Mouse (Mus musculus) neural tube, embryonic 15.5 days (tissue): ENCODE data around the gene Prss35. TPM values are rescaled to one million over a fixed set of nuclear protein-coding genes. Genes with fewer than 3 reads are reported as not detected.

Experiments
- ATAC-seq: fragments of 200-750 bp; cut with Nextera tagmentation; 2 replicates; pipeline ENCODE4 v1.8.0; 2017; ENCODE audit warnings: mild to moderate bottlenecking, moderate TSS enrichment, moderate library complexity; ENCODE audit not compliant: low FRiP score
- H3K27ac ChIP-seq: fragments of 300-500 bp; sonication (generic); replicated peaks from 2 replicates; pipeline ENCODE4 v1.5.1; 2015; ENCODE audit warnings: mild to moderate bottlenecking, inconsistent platforms
- H3K27me3 ChIP-seq: fragments of 300-500 bp; sonication (generic); replicated peaks from 2 replicates; pipeline ENCODE4 v1.6.1; 2015; ENCODE audit warnings: inconsistent platforms
- H3K36me3 ChIP-seq: fragments of 300-500 bp; sonication (generic); 2 replicates; pipeline ENCODE4 v1.6.1; 2015; ENCODE audit warnings: inconsistent platforms
- H3K4me1 ChIP-seq: fragments of 300-500 bp; sonication (generic); 2 replicates; pipeline ENCODE4 v1.6.1; 2015; ENCODE audit warnings: inconsistent platforms
- H3K4me2 ChIP-seq: fragments of 300-500 bp; sonication (generic); 2 replicates; pipeline ENCODE4 v1.6.1; 2015; ENCODE audit warnings: inconsistent platforms, mild to moderate bottlenecking, moderate library complexity
- H3K4me3 ChIP-seq: fragments of 300-500 bp; sonication (generic); replicated peaks from 2 replicates; pipeline ENCODE4 v1.5.1; 2015; ENCODE audit warnings: mild to moderate bottlenecking, inconsistent platforms
- H3K9ac ChIP-seq: fragments of 300-500 bp; sonication (generic); replicated peaks from 2 replicates; pipeline ENCODE4 v1.6.1; 2015; ENCODE audit warnings: mild to moderate bottlenecking, inconsistent platforms
- H3K9me3 ChIP-seq: fragments of 300-500 bp; sonication (generic); replicated peaks from 2 replicates; pipeline ENCODE4 v1.6.1; 2016; ENCODE audit warnings: inconsistent platforms
- WGBS: fragments of 180-500 bp; shearing (Covaris S2); methylation state at CpG from one replicate; pipeline ENCODE4 v1.1.7; 2015; ENCODE audit warnings: mixed read lengths; 5-methylcytosine and 5-hydroxymethylcytosine counted together
- polyA plus RNA-seq: library from polyadenylated mRNA; unstranded; fragments of >200 nt; fragmentation: Nextera tagmentation; extraction: Ambion mirVana; gene quantifications from 2 replicates; pipeline ENCODE4 v1.2.1, GENCODE M21; 2015

Gene Prss35
- polyA plus RNA-seq, 1 experiment from 2014 or later, result 11.0 TPM

GRCm38 (mm10) chr9:86800600-86801163 is 57.2 kb downstream of the Prss35 start:
- peak; percentile 50; the same call in 1 of the 2 replicates for ATAC-seq
- Histone ChIP-seq H3K4me2 (no peak overlapping the region), H3K36me3 (peaks cover 10% of the 10 kb centered on the region; the same call in 1 of the 2 replicates), H3K27ac (no peak overlapping the region), H3K4me1 (no peaks in the 10 kb centered on the region), H3K9me3 (no peaks in the 10 kb centered on the region), H3K4me3 (no peak overlapping the region), H3K27me3 (no peaks in the 10 kb centered on the region), H3K9ac (no peak overlapping the region)
- WGBS, result 30% methylated on average over 3 of the region's 3 CpGs

Other genes with a start within 250 kb of the Prss35 start
- 32.0 and 32.2 TPM in 2 replicates for gene Pgm3, start 171.8 kb upstream of the Prss35 start, polyA plus RNA-seq
- 37.7 and 42.6 TPM in 2 replicates for gene Rwdd2a, start 171.7 kb upstream of the Prss35 start, polyA plus RNA-seq
- gene Me1, start 47.7 kb upstream of the Prss35 start, polyA plus RNA-seq, result 47.1 and 54.1 TPM in 2 replicates
- gene Snap91, start 137.0 kb downstream of the Prss35 start, polyA plus RNA-seq, result 164 and 185 TPM in 2 replicates